Mouse (Mus musculus) heart, postnatal 25 days (tissue): ENCODE results near the gene 0610010K14Rik. TPM values are rescaled to one million over a fixed set of nuclear protein-coding genes. Genes with fewer than 3 reads are reported as not detected.
A peak's percentile ranks its signal among the peaks of the same experiment; 100 is the strongest.

ENCODE experiments used
- DNase-seq: peaks from one replicate; pipeline ENCODE4 v3.0.0; 2022; ENCODE audit warnings: low spot score
- intact Hi-C: fragments of 180-260 bp; cut with DNase I; formaldehyde crosslinking; loops from one replicate; pipeline ENCODE4 v1.15.1; 2025
- total RNA-seq, 2 experiments: library from RNA; stranded (reverse); gene quantifications; 2 replicates each; pipeline ENCODE4 v1.2.3; 2021

0610010K14Rik gene
- total RNA-seq, 2 experiments from 2014 or later = 31.4 to 36.7 TPM

- intact Hi-C loops = no loop called here
- DNase-seq = no peak
Observed at GRCm38 (mm10) chr11:70236717-70237116, 997 bp downstream of the 0610010K14Rik start.

GRCm38 (mm10) chr11:70235254-70235900, 2.3 kb downstream of the 0610010K14Rik start:
- intact Hi-C loops = no loop called here
- no peak for DNase-seq

GRCm38 (mm10) chr11:70234497-70234896, 3.2 kb downstream of the 0610010K14Rik start:
- intact Hi-C loops = no loop called here
- DNase-seq = no peak

GRCm38 (mm10) chr11:70234037-70234436, 3.7 kb downstream of the 0610010K14Rik start:
- DNase-seq = peak; percentile 42
- intact Hi-C loops = no loop called here

GRCm38 (mm10) chr11:70233016-70233415, 4.7 kb downstream of the 0610010K14Rik start:
- DNase-seq = no peak
- intact Hi-C loops = no loop called here

- intact Hi-C loops = no loop called here
- DNase-seq = peak; percentile 52
Observed at GRCm38 (mm10) chr11:70232546-70232945, 5.2 kb downstream of the 0610010K14Rik start.

GRCm38 (mm10) chr11:70230239-70230727, 7.4 kb downstream of the 0610010K14Rik start:
- intact Hi-C loops = no loop called here
- DNase-seq = peak; percentile 79

- intact Hi-C loops = no loop called here
- peak; percentile 40 for DNase-seq
Observed at GRCm38 (mm10) chr11:70229260-70230010, 8.3 kb downstream of the 0610010K14Rik start, which contains the start of gene Bcl6b. Gene Bcl6b, minus strand, starts transcription at chr11:70229798.

GRCm38 (mm10) chr11:70228828-70229227, 8.9 kb downstream of the 0610010K14Rik start:
- peak; percentile 80 for DNase-seq
- intact Hi-C loops = no loop called here

GRCm38 (mm10) chr11:70227661-70228245, 10.0 kb downstream of the 0610010K14Rik start:
- DNase-seq = no peak
- intact Hi-C loops = no loop called here

GRCm38 (mm10) chr11:70227126-70227525, 10.6 kb downstream of the 0610010K14Rik start:
- intact Hi-C loops = no loop called here
- no peak for DNase-seq

- no peak for DNase-seq
- intact Hi-C loops = no loop called here
Observed at GRCm38 (mm10) chr11:70226602-70226890, 11.2 kb downstream of the 0610010K14Rik start.

- intact Hi-C loops = no loop called here
- DNase-seq = no peak
Observed at GRCm38 (mm10) chr11:70225798-70226601, 11.7 kb downstream of the 0610010K14Rik start.

- intact Hi-C loops = no loop called here
- peak; percentile 68 for DNase-seq
Observed at GRCm38 (mm10) chr11:70223724-70224123, 14.0 kb downstream of the 0610010K14Rik start.

- DNase-seq = no peak
Observed at GRCm38 (mm10) chr11:70221603-70222500, 15.9 kb downstream of the 0610010K14Rik start.

GRCm38 (mm10) chr11:70220731-70221602, 16.7 kb downstream of the 0610010K14Rik start, which contains the start of gene Slc16a13:
Gene Slc16a13, minus strand, starts transcription at chr11:70221064.
- intact Hi-C loops = no loop called here
- peak; percentile 91 for DNase-seq

More at GRCm38 (mm10) chr11:70221603-70222500, 15.9 kb downstream of the 0610010K14Rik start:
- intact Hi-C loops = no loop called here

GRCm38 (mm10) chr11:70220323-70220722, 17.4 kb downstream of the 0610010K14Rik start:
- DNase-seq = no peak
- intact Hi-C loops = no loop called here

- DNase-seq = no peak
- intact Hi-C loops = loop anchor here (10.0 kb wide), 1 partner anchor 285 kb away; the partner anchor contains the start of gene Ybx2
Observed at GRCm38 (mm10) chr11:70219873-70220272, 17.8 kb downstream of the 0610010K14Rik start.
